Comparison of ENCODE assay signal across 13 mouse cellular contexts in genomic region chr6:37327519-37327918, GRCm38 (mm10). TPM values are rescaled to one million over a fixed set of nuclear protein-coding genes. Genes with fewer than 3 reads are reported as not detected.
DNase-seq lines count a peak whose midpoint lies in the region; ATAC-seq lines count a peak whose summit lies in the region.
"Had no signal": no experiment of that assay in that cellular context is flagged by ENCODE, and none has a peak within 500 bp of the region (broad histone marks: within the 10 kb centered on the region; RNA-seq: fewer than 3 reads in every experiment).

No protein-coding gene starts in this region.

- H3K9ac ChIP-seq in kidney, embryonic 14.5 days (ENCODE audit: low read depth, low read length): no peak overlapping the region

- WGBS in kidney, embryonic 14.5 days: 73% methylated on average over 6 of the region's 6 CpGs

- no peaks in the 10 kb centered on the region for H3K27me3 ChIP-seq in kidney, embryonic 14.5 days (ENCODE audit: control insufficient read depth, insufficient read depth, low read length)
- H3K27me3 ChIP-seq: Patski had no signal

- H3K4me2 ChIP-seq in kidney, embryonic 14.5 days (replicated peaks; ENCODE audit: low read depth, low read length): no peak overlapping the region

- DNase-seq in heart, adult 11 months: peak; percentile 74
- no peak for DNase-seq in heart, adult 8-10 months (ENCODE audit: low spot score)
- DNase-seq in kidney, adult 18-20 months: no peak
- peak; percentile 58 for DNase-seq in ZHBTc4 (ENCODE audit: low read depth, low spot score)
- DNase-seq in layer of hippocampus, adult 9-11 months: no peak
- DNase-seq in cerebellum, adult 11-12 months: no peak
- DNase-seq: cerebellum, adult 9-11 months; kidney, postnatal 4 days; lung, adult 18-20 months had no signal

- peaks cover 4% of the 10 kb centered on the region; the same call in 1 of the 2 replicates for H3K4me1 ChIP-seq in kidney, embryonic 14.5 days (ENCODE audit: control insufficient read depth, insufficient read depth, low read length)

- H3K9me3 ChIP-seq in kidney, embryonic 14.5 days (ENCODE audit: control insufficient read depth, low read length): no peaks in the 10 kb centered on the region

- ATAC-seq in kidney, embryonic 14.5 days (ENCODE audit: low FRiP score, low TSS enrichment): no peak; the same call in 1 of the 2 replicates
- ATAC-seq in megakaryocyte, adult 5-6 weeks (ENCODE audit: poor library complexity, severe bottlenecking): peak; percentile 43; the same call in 1 of the 2 replicates
- ATAC-seq: Patski had no signal

- peaks cover 18% of the 10 kb centered on the region for H3K36me3 ChIP-seq in kidney, embryonic 14.5 days (ENCODE audit: control insufficient read depth, insufficient read depth, low read length)

- peak overlapping the region; percentile 37; the same call in 1 of the 2 replicates for H3K27ac ChIP-seq in kidney, embryonic 14.5 days (ENCODE audit: low read depth, low read length)

- no peak overlapping the region for H3K4me3 ChIP-seq in kidney, embryonic 14.5 days (ENCODE audit: low read length)

RNA-seq across cellular contexts. Expression of gene Dgki, which starts 27.5 kb away (rescaled TPM):
- total RNA-seq in heart, adult 8-10 months (2022): 1 to 10 TPM in 1 of 4 experiments, under 1 TPM in 3; 0.11 to 1.3 (median 0.27) TPM
- polyA plus RNA-seq in kidney, embryonic 14.5 days (2014; fragmentation: Nextera tagmentation; extraction: Ambion mirVana): 0.27 and 0.43 TPM in 2 replicates
- 0.11 TPM in 1 of 2 replicates, not detected in the other for total RNA-seq in megakaryocyte, adult 5-6 weeks (2015)
- total RNA-seq in megakaryocyte, adult 5-6 weeks (2017): not detected in 2 replicates
- polyA plus RNA-seq: C2C12 had no signal

Comparison
In these comparisons a context has a peak if more than half of its experiments do, and no peak if none do; other contexts are left out.
1. DNase-seq: peak in heart, adult 11 months (single experiment) and ZHBTc4 (single experiment); none in heart, adult 8-10 months (single experiment), kidney, adult 18-20 months (single experiment), layer of hippocampus, adult 9-11 months (single experiment) and cerebellum, adult 11-12 months (single experiment).